11 mouse cellular contexts compared by ENCODE assay signal in genomic region chr2:178594177-178594576, GRCm38 (mm10).
DNase-seq lines count a peak whose midpoint lies in the region; ATAC-seq and TF ChIP-seq lines count a peak whose summit lies in the region.
"Had no signal": no experiment of that assay in that cellular context is flagged by ENCODE, and none has a peak within 500 bp of the region (broad histone marks: within the 10 kb centered on the region; RNA-seq: fewer than 3 reads in every experiment).

No protein-coding gene starts in this region.

- ATAC-seq in forebrain, embryonic 11.5 days (replicated peaks; ENCODE audit: low FRiP score), result 0 out of 2 replicates have a peak, but pooled peaks have one; percentile 8
- peak; percentile 44 for ATAC-seq in forebrain, embryonic 14.5 days
- peak; percentile 24; the same call in 1 of the 2 replicates for ATAC-seq in liver, embryonic 16.5 days (ENCODE audit: low read depth)

- DNase-seq in forebrain, embryonic 11.5 days (ENCODE audit: low spot score), result no peak
- DNase-seq in forebrain, embryonic 10.5 days (ENCODE audit: extremely low spot score, low spot score), result no peak
- DNase-seq in forebrain, embryonic 14.5 days (ENCODE audit: low spot score), result peak; percentile 58
- no peak for DNase-seq in frontal cortex, postnatal 10 days (ENCODE audit: low spot score in 2 of 2)
- DNase-seq in gastrocnemius, postnatal 36 days, result no peak
- no peak for DNase-seq in right cerebral cortex, adult 18-20 months
- DNase-seq: heart, postnatal 10 days; kidney, postnatal 14 days; lung, postnatal 4 days had no signal

- H3K4me1 ChIP-seq in forebrain, embryonic 11.5 days (replicated peaks; ENCODE audit: control insufficient read depth, insufficient read depth, low read length), result peaks cover 2% of the 10 kb centered on the region; the same call in 1 of the 2 replicates
- H3K4me1 ChIP-seq in forebrain, embryonic 10.5 days, result peaks cover 24% of the 10 kb centered on the region
- H3K4me1 ChIP-seq in E14TG2a.4 (replicated peaks; ENCODE audit: low read depth, low read length), result peaks cover 50% of the 10 kb centered on the region
- H3K4me1 ChIP-seq in forebrain, embryonic 14.5 days (ENCODE audit: control insufficient read depth, insufficient read depth, low read length), result peaks cover 18% of the 10 kb centered on the region
- H3K4me1 ChIP-seq in liver, embryonic 16.5 days (ENCODE audit: control insufficient read depth, low read depth, low read length), result no peaks in the 10 kb centered on the region; the same call in none of the 2 replicates

- H3K9ac ChIP-seq in forebrain, embryonic 11.5 days (ENCODE audit: low read length), result no peak overlapping the region
- no peak overlapping the region for H3K9ac ChIP-seq in forebrain, embryonic 14.5 days (ENCODE audit: low read length)
- H3K9ac ChIP-seq in liver, embryonic 16.5 days (ENCODE audit: low read depth, low read length), result no peak overlapping the region

- H3K9me3 ChIP-seq in forebrain, embryonic 11.5 days (ENCODE audit: control insufficient read depth, low read length), result no peaks in the 10 kb centered on the region
- H3K9me3 ChIP-seq in forebrain, embryonic 10.5 days, result no peaks in the 10 kb centered on the region
- H3K9me3 ChIP-seq in E14TG2a.4 (ENCODE audit: low read length), result peaks cover 10% of the 10 kb centered on the region
- H3K9me3 ChIP-seq in forebrain, embryonic 14.5 days (replicated peaks; ENCODE audit: control insufficient read depth, low read length), result no peaks in the 10 kb centered on the region
- H3K9me3 ChIP-seq in liver, embryonic 16.5 days (replicated peaks; ENCODE audit: control insufficient read depth, low read length), result no peaks in the 10 kb centered on the region

- WGBS in forebrain, embryonic 11.5 days, result 55% methylated on average over 6 of the region's 6 CpGs
- WGBS in forebrain, embryonic 10.5 days, result 59% methylated on average over 6 of the region's 6 CpGs
- 22% methylated on average over 6 of the region's 6 CpGs for WGBS in forebrain, embryonic 14.5 days
- WGBS in liver, embryonic 16.5 days (ENCODE audit: insufficient replicate concordance), result 22% methylated on average over 6 of the region's 6 CpGs

- TF ChIP-seq CTCF in E14TG2a.4 (conservative IDR thresholded peaks at IDR 0.05; ENCODE audit: low read length), result no peak

- intact Hi-C loops in gastrocnemius, postnatal 36 days (cut with DNase I), result no loop called here

- H3K4me3 ChIP-seq in forebrain, embryonic 11.5 days (ENCODE audit: low read depth, low read length), result no peak overlapping the region
- H3K4me3 ChIP-seq in forebrain, embryonic 10.5 days, result no peak overlapping the region
- H3K4me3 ChIP-seq in E14TG2a.4 (replicated peaks; ENCODE audit: low read length), result peak overlapping the region; percentile 50
- H3K4me3 ChIP-seq in forebrain, embryonic 14.5 days (ENCODE audit: low read depth, low read length), result no peak overlapping the region
- no peak overlapping the region for H3K4me3 ChIP-seq in liver, embryonic 16.5 days (ENCODE audit: low read depth, low read length)

- no peak overlapping the region for H3K27ac ChIP-seq in forebrain, embryonic 11.5 days (ENCODE audit: low read depth, low read length)
- H3K27ac ChIP-seq in forebrain, embryonic 10.5 days, result no peak overlapping the region
- H3K27ac ChIP-seq in forebrain, embryonic 14.5 days (ENCODE audit: low read depth, low read length), result no peak overlapping the region
- H3K27ac ChIP-seq in liver, embryonic 16.5 days (ENCODE audit: low read length), result no peak overlapping the region

- H3K36me3 ChIP-seq in forebrain, embryonic 11.5 days (ENCODE audit: control insufficient read depth, insufficient read depth, low read length), result no peaks in the 10 kb centered on the region
- H3K36me3 ChIP-seq in forebrain, embryonic 10.5 days (replicated peaks), result no peaks in the 10 kb centered on the region
- no peaks in the 10 kb centered on the region for H3K36me3 ChIP-seq in E14TG2a.4 (ENCODE audit: insufficient read depth, low read length)
- H3K36me3 ChIP-seq in forebrain, embryonic 14.5 days (ENCODE audit: control insufficient read depth, insufficient read depth, low read length), result no peaks in the 10 kb centered on the region
- no peaks in the 10 kb centered on the region for H3K36me3 ChIP-seq in liver, embryonic 16.5 days (ENCODE audit: control insufficient read depth, insufficient read depth)

- H3K27me3 ChIP-seq in forebrain, embryonic 11.5 days (ENCODE audit: control insufficient read depth, insufficient read depth, low read length), result no peaks in the 10 kb centered on the region
- H3K27me3 ChIP-seq in forebrain, embryonic 10.5 days (ENCODE audit: poor library complexity, severe bottlenecking), result no peaks in the 10 kb centered on the region
- H3K27me3 ChIP-seq in E14TG2a.4 (ENCODE audit: insufficient read depth, low read length), result 0 out of 2 replicates have a peak, but pooled peaks cover 2% of the 10 kb centered on the region
- no peaks in the 10 kb centered on the region for H3K27me3 ChIP-seq in forebrain, embryonic 14.5 days (replicated peaks; ENCODE audit: control insufficient read depth, insufficient read depth, low read length)
- H3K27me3 ChIP-seq in liver, embryonic 16.5 days (ENCODE audit: control insufficient read depth, insufficient read depth, low read depth, low read length), result no peaks in the 10 kb centered on the region

- no peak overlapping the region for H3K4me2 ChIP-seq in forebrain, embryonic 11.5 days (ENCODE audit: low read depth, low read length, severe bottlenecking)
- no peak overlapping the region for H3K4me2 ChIP-seq in forebrain, embryonic 14.5 days (ENCODE audit: low read length)
- no peak overlapping the region for H3K4me2 ChIP-seq in liver, embryonic 16.5 days (ENCODE audit: low read depth, low read length)
